Mouse (Mus musculus) testis, adult 2 months (tissue): ENCODE data around the gene Sncb.

Source experiments
- CTCF ChIP-seq: fragments of 200-500 bp; IDR thresholded peaks from 2 replicates; pipeline ENCODE4 v1.5.1; 2012; ENCODE audit warnings: low read depth, mild to moderate bottlenecking, inconsistent platforms, low read length, moderate library complexity; ENCODE audit not compliant: control insufficient read depth, insufficient read depth, insufficient replicate concordance
- POLR2A ChIP-seq: fragments of 200-500 bp; IDR thresholded peaks from 2 replicates; pipeline ENCODE4 v1.6.1; 2012; ENCODE audit warnings: low read depth, mild to moderate bottlenecking, inconsistent platforms, low read length, moderate library complexity; ENCODE audit not compliant: control insufficient read depth

DNA sequence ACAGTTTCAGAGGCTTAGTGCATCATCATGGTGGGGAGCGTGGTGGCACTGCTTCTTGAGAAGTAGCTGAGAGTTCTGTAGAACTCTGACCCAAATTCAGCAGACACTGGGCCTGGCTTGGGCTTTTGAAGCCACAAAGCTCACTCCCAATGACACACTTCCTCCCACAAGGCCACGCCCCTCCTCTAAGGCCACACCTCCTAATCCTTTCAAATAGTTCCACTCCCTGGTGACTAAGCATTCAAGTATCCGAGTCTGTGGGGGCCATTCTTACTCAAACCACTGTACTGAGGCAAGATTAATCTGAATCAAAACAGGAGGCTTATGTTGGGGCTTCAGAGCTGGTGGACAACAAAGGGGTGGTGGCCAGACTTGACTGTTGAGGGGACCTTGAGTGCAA lies 55.5 kb downstream of the Sncb start:
- TF ChIP-seq POLR2A, result no peak
- no peak for TF ChIP-seq CTCF
